Comparison of ENCODE assay signal across 35 mouse cellular contexts in the genomic region with DNA sequence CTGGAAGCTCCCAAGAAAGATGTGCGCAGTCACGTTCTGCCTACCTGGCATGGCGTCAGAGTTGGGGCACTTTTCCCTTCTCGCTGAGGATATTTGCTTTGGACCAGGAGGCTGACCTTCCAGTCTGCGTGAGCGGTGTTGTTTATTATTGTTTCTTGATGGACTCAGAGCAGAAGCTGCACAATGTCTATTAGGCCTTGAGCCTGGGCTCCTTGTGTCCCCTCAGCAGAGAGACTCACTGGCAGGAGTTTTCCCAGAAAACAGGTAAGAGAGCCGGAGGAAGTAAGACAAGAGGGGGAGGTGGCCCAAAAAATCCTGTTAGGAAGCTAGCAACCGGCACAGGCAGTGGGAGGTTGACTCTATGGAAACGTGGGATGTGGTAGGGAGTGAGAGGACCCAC.
"Had no signal": no experiment of that assay in that cellular context is flagged by ENCODE, and none has a peak within 500 bp of the region (broad histone marks: within the 10 kb centered on the region; RNA-seq: fewer than 3 reads in every experiment).

No protein-coding gene starts in this region.

- DNase-seq: heart, postnatal 10 days; heart, postnatal 14 days; heart, postnatal 36 days; heart, postnatal 4 days; kidney, adult 11 months; kidney, adult 18-20 months; kidney, adult 2 months; kidney, adult 8-10 months; kidney, adult 9 months; kidney, postnatal 10 days; kidney, postnatal 14 days; kidney, postnatal 25 days; kidney, postnatal 36 days; kidney, postnatal 4 days; layer of hippocampus, adult 9-11 months; layer of hippocampus, postnatal 36 days had no signal

- H3K4me1 ChIP-seq: hindbrain, embryonic 12.5 days; hindbrain, embryonic 13.5 days; hindbrain, embryonic 15.5 days; intestine, embryonic 15.5 days had no signal

- H3K27ac ChIP-seq: heart, embryonic 10.5 days; heart, embryonic 13.5 days; heart, embryonic 15.5 days; hindbrain, embryonic 10.5 days; hindbrain, embryonic 12.5 days; hindbrain, embryonic 13.5 days; hindbrain, embryonic 14.5 days; hindbrain, embryonic 15.5 days; hindbrain, postnatal 0 days; intestine, embryonic 15.5 days; kidney, embryonic 15.5 days; kidney, postnatal 0 days; layer of hippocampus, adult 2 months had no signal

- H3K4me3 ChIP-seq: heart, embryonic 10.5 days; heart, embryonic 12.5 days; heart, embryonic 13.5 days; heart, embryonic 15.5 days; hindbrain, embryonic 10.5 days; hindbrain, embryonic 12.5 days; hindbrain, embryonic 13.5 days; hindbrain, embryonic 15.5 days; intestine, embryonic 15.5 days; kidney, embryonic 15.5 days; layer of hippocampus, adult 2 months had no signal

- H3K9ac ChIP-seq: heart, embryonic 12.5 days; heart, embryonic 13.5 days; heart, embryonic 15.5 days; hindbrain, embryonic 12.5 days; hindbrain, embryonic 13.5 days; hindbrain, embryonic 14.5 days; hindbrain, embryonic 15.5 days; intestine, embryonic 15.5 days; kidney, embryonic 15.5 days had no signal

- H3K27me3 ChIP-seq: heart, embryonic 12.5 days; heart, embryonic 15.5 days; hindbrain, embryonic 12.5 days; hindbrain, embryonic 13.5 days; hindbrain, embryonic 15.5 days; intestine, embryonic 15.5 days; kidney, embryonic 15.5 days had no signal

- H3K9me3 ChIP-seq: heart, embryonic 10.5 days; heart, embryonic 12.5 days; heart, embryonic 13.5 days; heart, embryonic 15.5 days; hindbrain, embryonic 10.5 days; hindbrain, embryonic 12.5 days; hindbrain, embryonic 13.5 days; hindbrain, embryonic 15.5 days; intestine, embryonic 15.5 days; kidney, embryonic 15.5 days had no signal

- ATAC-seq: hindbrain, embryonic 16.5 days; hindbrain, postnatal 0 days; inflammation-experienced regulatory T-cells, adult 6 months; intestine, embryonic 15.5 days; intestine, embryonic 16.5 days; intestine, postnatal 0 days had no signal

- H3K36me3 ChIP-seq: heart, embryonic 10.5 days; heart, embryonic 12.5 days; heart, embryonic 13.5 days; heart, embryonic 15.5 days; hindbrain, embryonic 10.5 days; hindbrain, embryonic 12.5 days; hindbrain, embryonic 13.5 days; hindbrain, embryonic 15.5 days; intestine, embryonic 15.5 days; kidney, embryonic 15.5 days had no signal

- H3K4me2 ChIP-seq: heart, embryonic 11.5 days; heart, embryonic 12.5 days; heart, embryonic 13.5 days; heart, embryonic 15.5 days; hindbrain, embryonic 12.5 days; hindbrain, embryonic 13.5 days; hindbrain, embryonic 14.5 days; hindbrain, embryonic 15.5 days; intestine, embryonic 15.5 days; kidney, embryonic 15.5 days had no signal
